Mouse (Mus musculus): ENCODE measurements around the gene Lyrm9. TPM values are rescaled to one million over a fixed set of nuclear protein-coding genes. Genes with fewer than 3 reads are reported as not detected.

Gene Lyrm9
- polyA plus RNA-seq, 1 experiment, result 12.3 TPM

- Histone ChIP-seq H3K36me3 (ENCODE audit: control insufficient read depth) (no peaks in the 10 kb centered on the region), H3K4me1 (ENCODE audit: control insufficient read depth) (no peaks in the 10 kb centered on the region), H3K27me3 (ENCODE audit: control insufficient read depth) (no peaks in the 10 kb centered on the region), H3K9me3 (ENCODE audit: control insufficient read depth, low read length) (no peaks in the 10 kb centered on the region), H3K4me3 (replicated peaks) (no peak overlapping the region)
- no peak for TF ChIP-seq TAL1 (IDR thresholded peaks at IDR 0.05; ENCODE audit: low read length)
- no peak for TF ChIP-seq GATA1 (IDR thresholded peaks at IDR 0.05; ENCODE audit: low read length)
Measured at GRCm38 (mm10) chr11:78886693-78887092, 60.3 kb downstream of the Lyrm9 start.

DNA sequence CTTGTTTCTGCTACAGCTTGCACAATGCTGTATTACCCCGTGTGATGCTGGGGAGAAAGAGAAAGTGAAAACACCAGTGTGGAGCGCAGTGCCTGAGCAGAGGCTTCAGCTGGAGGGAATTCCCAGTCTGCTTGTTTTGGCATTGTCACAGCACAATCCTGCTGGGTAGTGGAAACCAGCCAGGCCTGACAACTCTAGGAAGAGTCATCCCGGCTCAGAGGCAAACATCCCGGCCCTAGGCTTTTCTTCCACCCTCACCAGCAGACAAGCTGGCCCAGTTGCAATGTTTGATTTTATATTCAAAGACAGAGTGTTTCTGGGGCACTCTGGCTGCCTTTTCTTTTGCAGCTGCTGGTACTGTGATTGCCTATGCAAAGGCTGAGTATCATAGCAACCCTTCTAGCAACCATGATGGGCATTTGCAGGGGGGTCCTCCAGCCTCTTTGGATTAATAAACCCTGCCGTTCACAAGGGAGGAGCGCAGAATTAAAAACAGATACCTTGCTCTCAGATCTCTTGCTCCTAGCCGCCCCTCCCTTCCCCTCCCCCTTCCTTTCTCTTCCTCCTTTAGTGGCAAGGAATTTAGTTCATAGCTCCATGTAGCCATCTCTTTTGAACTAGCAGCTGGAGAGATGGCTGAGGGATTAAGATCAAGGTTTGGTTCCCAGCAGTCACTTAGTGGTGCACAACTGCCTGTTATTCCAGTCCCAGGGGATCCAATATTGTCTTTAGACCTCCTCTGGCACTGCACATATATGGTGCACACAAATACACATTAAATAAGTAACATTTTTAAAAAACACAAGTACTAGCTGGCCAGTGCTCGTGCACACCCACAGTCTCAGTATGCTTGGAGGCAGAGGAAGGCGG is 61.0 kb downstream of the Lyrm9 start:
- Histone ChIP-seq H3K9me3 (ENCODE audit: control insufficient read depth, low read length) (no peaks in the 10 kb centered on the region), H3K4me1 (ENCODE audit: control insufficient read depth) (no peaks in the 10 kb centered on the region), H3K27me3 (ENCODE audit: control insufficient read depth) (no peaks in the 10 kb centered on the region), H3K36me3 (ENCODE audit: control insufficient read depth) (no peaks in the 10 kb centered on the region), H3K4me3 (replicated peaks) (no peak overlapping the region)
- TF ChIP-seq GATA1 (IDR thresholded peaks at IDR 0.05; ENCODE audit: low read length) (no peak), TAL1 (IDR thresholded peaks at IDR 0.05; ENCODE audit: low read length) (no peak)

- Histone ChIP-seq H3K27me3 (ENCODE audit: control insufficient read depth) (no peaks in the 10 kb centered on the region), H3K9me3 (ENCODE audit: control insufficient read depth, low read length) (no peaks in the 10 kb centered on the region), H3K4me1 (ENCODE audit: control insufficient read depth) (no peaks in the 10 kb centered on the region), H3K36me3 (ENCODE audit: control insufficient read depth) (no peaks in the 10 kb centered on the region), H3K4me3 (replicated peaks) (no peak overlapping the region)
- TF ChIP-seq TAL1 (IDR thresholded peaks at IDR 0.05; ENCODE audit: low read length), result no peak
Measured at GRCm38 (mm10) chr11:78889156-78889555, 62.8 kb downstream of the Lyrm9 start.

Other genes starting within 250 kb of the Lyrm9 start
- gene Nlk, start 129.2 kb upstream of the Lyrm9 start, polyA plus RNA-seq (2012), result 0.15 and 0.17 TPM in 2 replicates
- gene Ccnq, start 74.9 kb upstream of the Lyrm9 start, polyA plus RNA-seq (2012), result 0.73 and 1.4 TPM in 2 replicates
- not detected in 2 replicates for gene Nos2, start 94.2 kb downstream of the Lyrm9 start, polyA plus RNA-seq (2012)
- 0.06 and 0.11 TPM in 2 replicates for gene Lgals9, start 158.4 kb downstream of the Lyrm9 start, polyA plus RNA-seq (2012)